Mouse (Mus musculus) adipocyte (in vitro differentiated cells): ENCODE measurements around the gene Itprid1.

Experiments used
- DNase-seq: peaks from one replicate; pipeline ENCODE4 v3.0.0-alpha.2; 2016; ENCODE audit warnings: low spot score

The Itprid1 gene

GRCm38 (mm10) chr6:55836650-55837320 is at the start of gene Itprid1:
TSS of gene Itprid1 (plus strand) at chr6:55836895.
- DNase-seq: no peak

GRCm38 (mm10) chr6:55789557-55789956 is 47.1 kb upstream of the Itprid1 start:
- DNase-seq: no peak

- no peak for DNase-seq
These were observed 44.7 kb upstream of the Itprid1 start for GRCm38 (mm10) chr6:55791852-55792496.

- no peak for DNase-seq
These were observed 44.2 kb upstream of the Itprid1 start for GRCm38 (mm10) chr6:55792536-55792935.

GRCm38 (mm10) chr6:55802686-55803085 is 34.0 kb upstream of the Itprid1 start:
- DNase-seq: no peak

- DNase-seq: no peak
These were observed 33.3 kb upstream of the Itprid1 start for GRCm38 (mm10) chr6:55803357-55803756.

- no peak for DNase-seq
These were observed 32.6 kb upstream of the Itprid1 start for GRCm38 (mm10) chr6:55803991-55804680.

GRCm38 (mm10) chr6:55804681-55805000 is 32.1 kb upstream of the Itprid1 start:
- no peak for DNase-seq

GRCm38 (mm10) chr6:55805291-55806137 is 31.2 kb upstream of the Itprid1 start:
- DNase-seq: no peak

GRCm38 (mm10) chr6:55806537-55806936 is 30.2 kb upstream of the Itprid1 start:
- DNase-seq: no peak

- DNase-seq: no peak
These were observed 28.0 kb upstream of the Itprid1 start for GRCm38 (mm10) chr6:55808692-55809091.

- DNase-seq: no peak
These were observed 25.5 kb upstream of the Itprid1 start for GRCm38 (mm10) chr6:55811153-55811552.

GRCm38 (mm10) chr6:55812353-55812752 is 24.3 kb upstream of the Itprid1 start:
- no peak for DNase-seq

GRCm38 (mm10) chr6:55814184-55814926 is 22.3 kb upstream of the Itprid1 start:
- DNase-seq: no peak

GRCm38 (mm10) chr6:55816911-55817310 is 19.8 kb upstream of the Itprid1 start:
- no peak for DNase-seq

- DNase-seq: no peak
These were observed 7.0 kb upstream of the Itprid1 start for GRCm38 (mm10) chr6:55829722-55830121.

- no peak for DNase-seq
These were observed 15.9 kb downstream of the Itprid1 start for GRCm38 (mm10) chr6:55852589-55852988.

- no peak for DNase-seq
These were observed 19.4 kb downstream of the Itprid1 start for GRCm38 (mm10) chr6:55856085-55856484.

GRCm38 (mm10) chr6:55865206-55865605 is 28.5 kb downstream of the Itprid1 start:
- no peak for DNase-seq

- no peak for DNase-seq
These were observed 42.8 kb downstream of the Itprid1 start for GRCm38 (mm10) chr6:55879356-55879960.

GRCm38 (mm10) chr6:55880886-55881285 is 44.2 kb downstream of the Itprid1 start:
- no peak for DNase-seq
